8 mouse cellular contexts compared by ENCODE assay signal in the genomic region with DNA sequence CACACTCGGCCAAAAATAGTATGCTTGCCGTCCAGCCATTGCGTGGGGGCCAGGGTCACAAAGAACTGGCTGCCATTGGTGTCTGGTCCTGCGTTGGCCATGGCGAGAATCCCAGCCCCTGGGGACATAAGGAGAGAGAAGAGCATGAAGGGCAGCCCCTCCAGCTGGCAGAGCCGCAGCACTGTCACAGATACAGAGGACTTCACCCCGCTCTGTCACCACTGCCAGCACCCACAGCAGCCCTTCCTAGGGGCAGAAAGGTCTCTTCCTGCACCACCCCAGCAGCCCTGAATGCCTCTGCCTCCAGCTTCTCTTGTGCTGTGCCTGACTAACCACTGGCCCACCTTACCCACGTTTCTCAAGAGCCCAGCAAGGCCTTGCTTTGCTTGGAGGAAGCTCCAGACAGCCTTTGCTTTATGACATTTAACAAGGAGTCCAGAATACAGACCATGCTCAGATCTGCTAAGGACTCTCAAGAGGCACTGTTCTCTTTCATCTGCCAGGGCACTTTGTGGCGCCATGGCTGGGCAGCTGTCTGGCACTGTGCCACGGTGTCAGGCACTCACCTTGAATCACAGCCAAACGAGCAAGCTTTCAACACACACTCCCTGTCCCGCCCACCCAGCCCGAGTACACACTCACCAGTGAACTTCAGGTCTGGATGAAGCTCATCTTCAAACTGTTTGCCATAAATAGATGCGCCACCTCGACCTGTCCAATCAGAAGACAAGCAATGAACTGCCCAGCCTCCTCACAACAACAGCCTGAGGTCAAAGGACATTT. TPM values are rescaled to one million over a fixed set of nuclear protein-coding genes. Genes with fewer than 3 reads are reported as not detected.
A peak's percentile ranks its signal among the peaks of the same experiment; 100 is the strongest.
DNase-seq lines count a peak whose midpoint lies in the region; ATAC-seq lines count a peak whose summit lies in the region.

No protein-coding gene starts in this region.

- H3K4me1 ChIP-seq in neural tube, embryonic 14.5 days (ENCODE audit: control insufficient read depth, insufficient read depth, low read length): peaks cover 6% of the 10 kb centered on the region; the same call in 1 of the 2 replicates

- H3K4me2 ChIP-seq in neural tube, embryonic 14.5 days (ENCODE audit: low read depth, low read length): no peak overlapping the region

- H3K27me3 ChIP-seq in neural tube, embryonic 14.5 days (ENCODE audit: control insufficient read depth, insufficient read depth, low read length): no peaks in the 10 kb centered on the region

- no peak for ATAC-seq in neural tube, embryonic 14.5 days (ENCODE audit: low read depth)
- no peak for ATAC-seq in erythroid progenitor cell, adult 5-6 weeks (replicated peaks; ENCODE audit: low FRiP score, poor library complexity, severe bottlenecking)

- no peak overlapping the region for H3K4me3 ChIP-seq in neural tube, embryonic 14.5 days (ENCODE audit: low read depth, low read length)

- WGBS in neural tube, embryonic 14.5 days: 67% methylated on average over 15 of the region's 15 CpGs

- no peak overlapping the region for H3K9ac ChIP-seq in neural tube, embryonic 14.5 days (replicated peaks; ENCODE audit: low read depth, low read length)

- peak; percentile 59 to 72 for DNase-seq in right cerebral cortex, postnatal 10 days (ENCODE audit: low spot score in 2 of 2)
- no peak for DNase-seq in right cerebral cortex, adult 18-20 months
- peak; percentile 46 for DNase-seq in gastrocnemius, postnatal 25 days
- DNase-seq in kidney, adult 8-10 months: peak; percentile 86 to 88
- DNase-seq in left cerebral cortex, adult 9 months (ENCODE audit: low spot score in 2 of 2): no peak
- DNase-seq in layer of hippocampus, adult 8-10 months (ENCODE audit: low spot score in 2 of 2): no peak

- H3K9me3 ChIP-seq in neural tube, embryonic 14.5 days (ENCODE audit: control insufficient read depth, low read length): no peaks in the 10 kb centered on the region

- peak overlapping the region; percentile 23; the same call in 1 of the 2 replicates for H3K27ac ChIP-seq in neural tube, embryonic 14.5 days (ENCODE audit: low read depth, low read length)

- H3K36me3 ChIP-seq in neural tube, embryonic 14.5 days (ENCODE audit: control insufficient read depth, insufficient read depth, low read length): peaks cover 10% of the 10 kb centered on the region

RNA-seq across cellular contexts. Expression of gene Ppil1, which starts 12.2 kb away (rescaled TPM):
- total RNA-seq in gastrocnemius, postnatal 25 days (2021): 1 to 10 TPM; 7.8 TPM
- polyA plus RNA-seq in neural tube, embryonic 14.5 days (2014; fragmentation: Nextera tagmentation; extraction: Ambion mirVana): 96.4 and 96.9 TPM in 2 replicates
- total RNA-seq in layer of hippocampus, adult 8-10 months (2022): 10 to 100 TPM; 16.1 to 18.5 (median 16.4) TPM
- 43.6 TPM in 2 replicates for total RNA-seq in erythroid progenitor cell, adult 5-6 weeks (2015; ENCODE audit: low replicate concordance)
- 13.3 and 27.9 TPM in 2 replicates for total RNA-seq in erythroid progenitor cell, adult 5-6 weeks (2017; ENCODE audit: low replicate concordance)

RNA-seq across cellular contexts. Expression of gene Cpne5, which starts 13.8 kb away (rescaled TPM):
- total RNA-seq in gastrocnemius, postnatal 25 days (2021): under 1 TPM in 1 of 2 experiments, not detected in 1; 0.13 TPM
- 38.7 and 64.1 TPM in 2 replicates for polyA plus RNA-seq in neural tube, embryonic 14.5 days (2014; fragmentation: Nextera tagmentation; extraction: Ambion mirVana)
- 10 to 100 TPM; 26.5 to 35.8 (median 29.7) TPM for total RNA-seq in layer of hippocampus, adult 8-10 months (2022)
- not detected in 2 replicates for total RNA-seq in erythroid progenitor cell, adult 5-6 weeks (2015; ENCODE audit: low replicate concordance)
- 0.13 TPM in 1 of 2 replicates, not detected in the other for total RNA-seq in erythroid progenitor cell, adult 5-6 weeks (2017; ENCODE audit: low replicate concordance)

RNA-seq across cellular contexts. Expression of gene BC004004, which starts 16.8 kb away (rescaled TPM):
- total RNA-seq in gastrocnemius, postnatal 25 days (2021): 100 to 1,000 TPM; 102 to 122 TPM
- polyA plus RNA-seq in neural tube, embryonic 14.5 days (2014; fragmentation: Nextera tagmentation; extraction: Ambion mirVana): 126 and 133 TPM in 2 replicates
- total RNA-seq in layer of hippocampus, adult 8-10 months (2022): 100 to 1,000 TPM in 1 of 4 experiments, 10 to 100 TPM in 3; 85.3 to 108 (median 90.5) TPM
- total RNA-seq in erythroid progenitor cell, adult 5-6 weeks (2015; ENCODE audit: low replicate concordance): 24.7 and 32.8 TPM in 2 replicates
- total RNA-seq in erythroid progenitor cell, adult 5-6 weeks (2017; ENCODE audit: low replicate concordance): 29.2 and 38.0 TPM in 2 replicates

Comparison
In these comparisons a context has a peak if more than half of its experiments do, and no peak if none do; other contexts are left out.
1. DNase-seq: peak in right cerebral cortex, postnatal 10 days (2 of 2), gastrocnemius, postnatal 25 days (single experiment) and kidney, adult 8-10 months (2 of 2); none in right cerebral cortex, adult 18-20 months (single experiment), left cerebral cortex, adult 9 months (0 of 2) and layer of hippocampus, adult 8-10 months (0 of 2).
2. RNA of gene Cpne5, which starts 13.8 kb away (total RNA-seq): 26.5 to 35.8 TPM in layer of hippocampus, adult 8-10 months; 0.13 TPM in gastrocnemius, postnatal 25 days and 0.13 TPM in erythroid progenitor cell, adult 5-6 weeks; every median in the first group is over 10 times any median in the second.